Mouse (Mus musculus) CH12.LX (cell line): ENCODE data around the gene Syt6. TPM values are rescaled to one million over a fixed set of nuclear protein-coding genes. Genes with fewer than 3 reads are reported as not detected.

Experiments used
- DNase-seq: peaks from one replicate; pipeline ENCODE4 v3.0.0-alpha.2; 2013; ENCODE audit errors: extremely low read depth
- H3K27ac ChIP-seq: 2 replicates; pipeline ENCODE4 v1.5.1; 2012; ENCODE audit warnings: low read depth, mild to moderate bottlenecking, control low read depth, moderate library complexity; ENCODE audit not compliant: insufficient read depth
- H3K27me3 ChIP-seq: replicated peaks from 2 replicates; pipeline ENCODE3; 2012; ENCODE audit warnings: inconsistent platforms
- H3K36me3 ChIP-seq, 2 experiments: replicated peaks in 1 of 2; 2 replicates each; pipeline versions ENCODE3 to v1.6.1; 2012; ENCODE audit warnings: inconsistent platforms in 1 of 2, low read length in 1 of 2, mild to moderate bottlenecking in 1 of 2, mixed read lengths in 1 of 2, moderate library complexity in 1 of 2; ENCODE audit not compliant: control insufficient read depth in 1 of 2, insufficient read depth in 1 of 2
- H3K4me1 ChIP-seq, 2 experiments: 2 replicates each; pipeline ENCODE4 v1.6.1; 2012; ENCODE audit warnings: inconsistent platforms in 1 of 2, moderate library complexity in 1 of 2; ENCODE audit not compliant: insufficient read depth in 2 of 2, control insufficient read depth in 1 of 2
- H3K4me2 ChIP-seq: 2 replicates; pipeline ENCODE4 v1.6.1; 2012; ENCODE audit warnings: low read depth, mild to moderate bottlenecking, control low read depth; ENCODE audit not compliant: poor library complexity, insufficient read depth, severe bottlenecking
- H3K4me3 ChIP-seq, 3 experiments: fragments of 150-350 bp in 1 of 3; sonication (generic) in 1 of 3; replicated peaks in 1 of 3; 2 replicates each; pipeline versions ENCODE3 to v1.5.1; 2011 to 2012; ENCODE audit warnings: low read depth in 2 of 3, low read length in 2 of 3, mild to moderate bottlenecking in 2 of 3, moderate library complexity in 2 of 3, control low read depth in 1 of 3, improper control_type of control experiment in 1 of 3, inconsistent platforms in 1 of 3, mixed read lengths in 1 of 3; ENCODE audit not compliant: poor library complexity in 1 of 3
- H3K79me2 ChIP-seq: replicated peaks from 2 replicates; pipeline ENCODE4 v1.6.1; 2012; ENCODE audit warnings: mild to moderate bottlenecking, moderate library complexity; ENCODE audit not compliant: control insufficient read depth, poor library complexity, insufficient read depth, severe bottlenecking; ENCODE audit errors: extremely low read depth
- H3K9ac ChIP-seq: 2 replicates; pipeline ENCODE4 v1.6.1; 2012; ENCODE audit warnings: low read depth, mild to moderate bottlenecking, control low read depth, moderate library complexity; ENCODE audit not compliant: insufficient read depth
- H3K9me3 ChIP-seq: replicated peaks from 2 replicates; pipeline ENCODE3; 2012; ENCODE audit warnings: low read length, inconsistent platforms, mixed read lengths
- BHLHE40 ChIP-seq: IDR thresholded peaks from 2 replicates; pipeline ENCODE4 v1.6.1; 2011; ENCODE audit warnings: mild to moderate bottlenecking, low read depth, low read length, improper control_type of control experiment
- ELF1 ChIP-seq: IDR thresholded peaks from 2 replicates; pipeline ENCODE4 v1.6.1; 2014; ENCODE audit warnings: low read depth, mild to moderate bottlenecking, inconsistent platforms, low read length, improper control_type of control experiment
- ETS1 ChIP-seq: conservative IDR thresholded peaks from 2 replicates; pipeline ENCODE4 v1.6.1; 2012; ENCODE audit warnings: low read depth, mild to moderate bottlenecking, inconsistent platforms, low read length, improper control_type of control experiment, moderate library complexity
- GABPA ChIP-seq: IDR thresholded peaks from 2 replicates; pipeline ENCODE4 v1.6.1; 2012; ENCODE audit warnings: low read depth, low read length, improper control_type of control experiment, inconsistent platforms; ENCODE audit not compliant: insufficient replicate concordance
- HCFC1 ChIP-seq: IDR thresholded peaks from 2 replicates; pipeline ENCODE4 v1.6.1; 2012; ENCODE audit warnings: low read depth, mild to moderate bottlenecking, inconsistent platforms, low read length, improper control_type of control experiment
- IRF4 ChIP-seq: IDR thresholded peaks from 2 replicates; pipeline ENCODE4 v1.6.1; 2014; ENCODE audit warnings: low read depth, mild to moderate bottlenecking, inconsistent platforms, low read length, improper control_type of control experiment
- KAT2A ChIP-seq: IDR thresholded peaks from 2 replicates; pipeline ENCODE4 v1.6.1; 2012; ENCODE audit warnings: low read length, improper control_type of control experiment, inconsistent platforms; ENCODE audit not compliant: insufficient replicate concordance
- MAFK ChIP-seq: IDR thresholded peaks from 2 replicates; pipeline ENCODE4 v1.6.1; 2011; ENCODE audit warnings: low read length, improper control_type of control experiment; ENCODE audit not compliant: insufficient replicate concordance
- MEF2A ChIP-seq: IDR thresholded peaks from 2 replicates; pipeline ENCODE4 v1.6.1; 2014; ENCODE audit warnings: low read depth, mild to moderate bottlenecking, inconsistent platforms, low read length, improper control_type of control experiment, borderline replicate concordance
- MXI1 ChIP-seq: IDR thresholded peaks from 2 replicates; pipeline ENCODE4 v1.6.1; 2011; ENCODE audit warnings: mild to moderate bottlenecking, low read depth, low read length, improper control_type of control experiment
- MYC ChIP-seq: IDR thresholded peaks from 2 replicates; pipeline ENCODE4 v1.6.1; 2011; ENCODE audit warnings: low read depth, mild to moderate bottlenecking, improper control_type of control experiment, low read length
- NRF1 ChIP-seq: IDR thresholded peaks from 2 replicates; pipeline ENCODE4 v1.6.1; 2014; ENCODE audit warnings: low read depth, mild to moderate bottlenecking, inconsistent platforms, low read length, improper control_type of control experiment, moderate library complexity
- POLR2AphosphoS2 ChIP-seq: IDR thresholded peaks from 2 replicates; pipeline ENCODE4 v1.6.1; 2011; ENCODE audit warnings: low read depth, low read length, improper control_type of control experiment
- RCOR1 ChIP-seq: conservative IDR thresholded peaks from 2 replicates; pipeline ENCODE4 v1.6.1; 2012; ENCODE audit warnings: low read depth, mild to moderate bottlenecking, inconsistent platforms, low read length, improper control_type of control experiment
- SIN3A ChIP-seq: IDR thresholded peaks from 2 replicates; pipeline ENCODE4 v1.6.1; 2012; ENCODE audit warnings: low read length, improper control_type of control experiment, inconsistent platforms
- TCF12 ChIP-seq: IDR thresholded peaks from 2 replicates; pipeline ENCODE4 v1.6.1; 2014; ENCODE audit warnings: low read depth, mild to moderate bottlenecking, inconsistent platforms, low read length, improper control_type of control experiment
- USF1 ChIP-seq: IDR thresholded peaks from 2 replicates; pipeline ENCODE4 v1.6.1; 2014; ENCODE audit warnings: low read depth, mild to moderate bottlenecking, inconsistent platforms, low read length, improper control_type of control experiment
- dilution Hi-C: fragments of 300-500 bp; cut with MboI; formaldehyde crosslinking; loops from 2 replicates; pipeline ENCODE4 v1.14.3; 2020; ENCODE audit warnings: low sequenced_read_pairs; ENCODE audit not compliant: extremely low pct_unique_long_range_greater_than_20kb, extremely low pct_ligation_motif_present
- in situ Hi-C: fragments of 300-500 bp; cut with MboI; formaldehyde crosslinking; loops from 3 replicates; pipeline ENCODE4 v1.14.3; 2019; ENCODE audit warnings: low sequenced_read_pairs, low pct_ligation_motif_present, low pct_unique_long_range_greater_than_20kb, mixed read lengths
- polyA plus RNA-seq: library from polyadenylated mRNA; unstranded; fragments of >175 nt; gene quantifications from 2 replicates; pipeline ENCODE4 v1.2.1, GENCODE M21; 2012; ENCODE audit warnings: low read depth; ENCODE audit not compliant: insufficient read length
- total RNA-seq, 2 experiments: library from RNA; depleted of rRNA; stranded (reverse); fragments of 300-350 nt in 1 of 2; fragments of >200 nt in 1 of 2; gene quantifications; 2 replicates each; pipeline ENCODE4 v1.2.3; 2012 to 2014

Syt6 gene
- total and polyA plus RNA-seq, 3 experiments, result not detected

DNA sequence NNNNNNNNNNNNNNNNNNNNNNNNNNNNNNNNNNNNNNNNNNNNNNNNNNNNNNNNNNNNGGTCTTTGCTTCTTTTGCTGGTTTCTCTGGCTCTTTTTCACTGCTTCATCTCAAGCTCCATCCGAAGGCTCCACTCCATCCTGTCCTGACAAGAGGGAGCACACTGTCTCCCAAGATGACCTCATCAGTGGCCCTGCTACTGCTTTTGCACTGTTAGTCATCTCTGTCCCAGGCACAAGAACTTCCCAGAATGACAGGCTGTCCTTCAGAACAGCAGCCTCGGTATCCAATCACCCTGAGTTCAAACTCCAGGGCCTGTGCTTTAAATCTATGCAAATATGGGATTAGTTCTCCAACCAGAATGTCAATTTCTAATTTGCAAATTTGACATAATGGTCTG is 28.9 kb upstream of the Syt6 start:
- no peak overlapping the region for H3K27ac ChIP-seq
- in situ Hi-C loops, result no loop called here

DNA sequence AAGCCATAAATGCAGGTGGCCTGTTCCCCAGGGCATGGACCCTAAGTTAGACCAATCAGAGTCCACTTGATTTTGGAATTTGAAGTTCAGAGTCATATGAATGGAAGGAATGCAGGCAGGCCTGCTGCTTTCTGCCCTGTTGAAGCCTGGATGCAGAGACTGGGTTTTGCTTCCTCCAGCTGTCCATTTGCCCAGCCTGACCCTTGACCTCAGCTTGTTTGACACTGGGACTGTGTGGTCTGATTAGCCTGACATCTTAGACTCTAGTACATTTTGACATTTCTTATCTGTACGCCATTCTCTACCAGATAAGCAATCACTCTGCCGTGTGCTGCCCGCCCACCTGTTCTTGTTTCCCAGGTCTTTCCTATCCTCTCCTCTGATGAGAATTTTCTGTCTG is 28.4 kb upstream of the Syt6 start:
- Histone ChIP-seq H3K4me1 (no peaks in the 10 kb centered on the region), H3K9ac (no peak overlapping the region), H3K27ac (no peak overlapping the region), H3K4me2 (no peak overlapping the region), H3K4me3 (no peak overlapping the region), H3K79me2 (no peaks in the 10 kb centered on the region), H3K9me3 (peaks cover under 1% of the 10 kb centered on the region), H3K36me3 (no peaks in the 10 kb centered on the region), H3K27me3 (no peaks in the 10 kb centered on the region)
- TF ChIP-seq ETS1 (no peak), KAT2A (no peak), NRF1 (no peak), MXI1 (no peak), HCFC1 (no peak), MEF2A (no peak), USF1 (no peak), IRF4 (no peak), BHLHE40 (no peak), TCF12 (no peak), GABPA (no peak), POLR2AphosphoS2 (no peak)
- dilution Hi-C loops, result no loop called here
- no peak for DNase-seq
- in situ Hi-C loops, result no loop called here

More for the DNA sequence above, 28.9 kb upstream of the Syt6 start:
- Histone ChIP-seq H3K36me3 (no peaks in the 10 kb centered on the region), H3K9me3 (peaks cover 5% of the 10 kb centered on the region), H3K4me1 (no peaks in the 10 kb centered on the region), H3K4me2 (no peak overlapping the region), H3K79me2 (no peaks in the 10 kb centered on the region), H3K27me3 (no peaks in the 10 kb centered on the region), H3K9ac (no peak overlapping the region), H3K4me3 (no peak overlapping the region)
- no peak for TF ChIP-seq MYC
- no peak for DNase-seq
- dilution Hi-C loops, result no loop called here

DNA sequence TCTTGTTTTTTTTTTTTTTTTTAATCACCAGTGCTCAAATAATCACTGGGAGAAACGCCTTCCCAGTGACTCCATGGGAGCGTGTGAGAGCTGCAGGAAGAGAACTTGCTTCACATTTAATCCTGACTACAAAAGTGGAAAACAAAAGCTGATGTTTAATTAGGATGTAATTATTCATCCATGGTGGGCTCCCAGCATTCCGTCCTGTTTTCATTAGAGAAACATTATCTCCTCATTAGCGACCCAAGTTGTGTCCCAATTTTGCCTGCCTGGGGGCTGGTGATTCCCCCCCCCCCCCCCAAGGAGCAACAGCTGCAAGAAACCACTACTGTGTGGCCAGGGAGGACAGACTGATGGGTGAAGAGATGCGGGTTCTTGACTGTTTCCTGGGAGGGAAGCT is 24.8 kb upstream of the Syt6 start:
- in situ Hi-C loops, result no loop called here
- Histone ChIP-seq H3K27ac (no peak overlapping the region), H3K4me3 (no peak overlapping the region), H3K4me1 (no peaks in the 10 kb centered on the region), H3K9me3 (no peaks in the 10 kb centered on the region), H3K9ac (no peak overlapping the region), H3K4me2 (no peak overlapping the region), H3K79me2 (no peaks in the 10 kb centered on the region), H3K36me3 (no peaks in the 10 kb centered on the region), H3K27me3 (no peaks in the 10 kb centered on the region)
- no peak for TF ChIP-seq SIN3A
- TF ChIP-seq RCOR1, result no peak
- no peak for TF ChIP-seq ETS1
- TF ChIP-seq TCF12, result no peak
- no peak for TF ChIP-seq MAFK
- TF ChIP-seq ELF1, result no peak
- TF ChIP-seq KAT2A, result no peak
- no peak for TF ChIP-seq NRF1
- no peak for DNase-seq
- dilution Hi-C loops, result no loop called here
